Mouse (Mus musculus) hindlimb bud, embryonic 11.5 days (tissue): ENCODE measurements at regions not wholly inside any gene's neighbourhood (a gene's known extent, or its start where the extent isn't known, plus 50 kb on each side); places are given as distances from the start of the nearest gene placed in this dataset.

ENCODE experiments used
- DNase-seq: peaks from one replicate; pipeline ENCODE4 v3.0.0-alpha.2; 2012; ENCODE audit warnings: low read depth, low spot score; ENCODE audit errors: extremely low spot score

DNA sequence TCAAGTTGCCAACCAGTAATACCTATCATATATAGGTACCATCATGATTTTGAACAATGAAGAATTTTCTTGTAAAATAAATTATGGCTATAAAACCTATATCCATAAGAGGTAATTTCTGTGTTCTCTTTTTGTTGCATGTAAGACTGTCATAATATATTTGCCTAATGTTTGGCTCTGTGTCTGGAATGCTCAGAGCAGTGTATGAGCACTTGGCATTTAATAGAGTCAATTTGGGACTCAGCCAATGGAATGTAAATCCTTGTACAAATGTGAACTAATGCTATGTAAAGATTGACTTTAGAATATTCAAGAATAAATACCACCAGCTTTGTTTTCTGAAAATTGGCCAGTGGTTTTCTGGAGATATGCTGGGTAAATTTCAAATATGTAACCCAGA is 208.5 kb upstream of the Zic1 start:
- no peak for DNase-seq

DNA sequence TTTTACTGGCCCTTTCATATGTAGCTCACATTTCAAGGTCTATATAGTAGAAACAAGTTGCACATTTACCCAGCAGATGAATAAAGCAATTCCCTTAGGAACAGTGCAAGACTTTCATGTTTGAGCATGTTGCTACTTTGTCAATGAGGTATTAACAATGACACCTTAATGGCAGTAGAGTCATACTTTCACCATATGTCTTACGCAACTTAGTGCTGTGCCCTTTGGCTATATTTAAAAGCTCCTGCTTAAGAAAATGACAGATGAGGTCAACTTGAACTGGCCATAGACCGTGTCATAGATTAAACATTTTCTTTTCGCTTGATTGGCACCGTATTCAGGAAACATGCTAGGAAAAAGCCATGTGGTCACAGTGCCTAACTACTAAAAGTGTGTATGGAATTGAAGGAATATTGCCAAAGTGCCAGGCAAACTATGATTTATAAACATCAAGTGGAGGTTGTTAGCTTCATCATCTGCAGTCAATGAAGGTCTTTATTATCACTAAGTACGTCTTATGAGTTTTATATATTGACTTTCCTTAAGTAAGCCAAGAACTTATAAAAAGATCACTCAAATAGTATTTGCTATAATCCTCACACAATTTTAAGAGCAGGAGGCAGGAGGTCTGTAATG is 200.5 kb upstream of the Zic1 start:
- DNase-seq = peak; percentile 50

DNA sequence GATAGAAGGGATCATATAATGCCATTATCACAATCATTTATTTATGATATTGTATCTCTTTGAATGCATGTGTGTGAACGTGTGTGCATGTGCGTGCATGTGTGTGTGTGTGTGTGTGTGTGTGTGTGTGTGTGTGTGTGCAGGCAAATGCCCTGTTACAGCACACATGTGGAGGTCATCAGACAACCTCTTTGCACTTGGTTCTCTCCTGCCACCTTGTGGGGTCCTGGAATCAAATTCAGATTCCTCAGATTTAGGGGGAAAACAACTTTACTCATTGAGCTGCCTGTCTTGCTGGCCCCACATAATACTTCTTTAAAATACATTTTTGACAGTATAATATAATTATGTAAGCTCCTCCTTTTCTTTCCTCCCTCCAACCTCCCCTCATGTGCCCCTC is 195.7 kb upstream of the Zic1 start:
- DNase-seq = no peak

DNA sequence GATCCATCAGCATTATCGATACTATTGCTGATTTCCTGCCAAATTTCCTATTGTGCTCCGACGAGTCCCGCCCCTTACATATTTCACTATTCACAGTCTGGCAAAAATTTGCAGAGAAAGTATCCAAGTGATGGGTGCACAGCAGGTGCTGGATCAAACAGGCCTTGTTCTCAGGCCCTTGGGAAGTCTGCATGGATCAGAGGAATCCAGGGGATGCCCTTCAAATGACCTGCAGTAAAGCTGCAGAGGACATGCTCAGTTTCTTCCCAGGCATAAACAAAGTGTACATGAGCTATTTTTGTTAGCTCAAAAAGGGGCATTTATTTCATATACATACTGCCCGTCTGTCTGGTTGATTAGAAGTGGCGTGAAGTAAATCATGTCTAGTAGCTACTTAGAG is 194.2 kb upstream of the Zic1 start:
- no peak for DNase-seq

DNA sequence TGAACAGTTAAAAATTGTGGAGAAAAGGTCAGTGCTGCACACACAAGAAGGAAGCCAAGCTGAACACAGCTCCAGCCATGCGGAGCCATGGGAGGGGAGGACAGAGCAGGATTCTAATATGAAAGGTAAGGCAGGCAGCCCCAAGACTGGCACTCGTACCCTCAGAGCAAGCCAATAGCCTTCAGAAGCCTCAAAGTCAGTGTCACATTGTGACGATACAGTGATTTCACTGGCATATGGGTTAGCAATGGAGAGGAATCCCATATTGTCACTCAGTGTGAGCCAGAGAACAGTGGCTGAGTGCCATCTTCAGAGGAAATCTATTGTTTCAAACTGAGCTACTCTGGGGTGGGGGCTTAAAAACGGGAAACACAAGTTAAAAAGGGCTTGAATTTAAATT is 181.4 kb upstream of the Zic1 start:
- DNase-seq = no peak

DNA sequence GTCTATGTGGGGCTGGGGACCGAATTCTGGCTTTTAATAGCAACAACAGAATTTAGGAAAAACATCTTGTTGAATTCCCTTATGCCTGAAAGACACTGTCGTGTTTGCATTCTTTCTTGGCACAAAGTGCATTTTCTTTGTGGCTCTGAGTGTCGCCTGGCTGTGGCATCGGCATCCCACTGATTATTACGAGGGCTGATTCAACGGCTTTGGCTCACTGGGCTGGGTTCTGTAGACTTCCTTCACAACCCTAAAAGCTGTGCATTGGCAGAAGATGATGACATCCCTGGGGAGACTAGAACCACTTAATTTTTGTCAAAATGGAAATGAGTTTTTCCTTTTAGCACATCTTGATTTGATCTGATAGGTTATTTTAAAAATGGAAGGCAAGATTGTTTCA is 179.8 kb upstream of the Zic1 start:
- no peak for DNase-seq

- no peak for DNase-seq
These were observed 163.3 kb upstream of the Zic1 start for GRCm38 (mm10) chr9:91528838-91529475.

- no peak for DNase-seq
These were observed 162.8 kb upstream of the Zic1 start for GRCm38 (mm10) chr9:91528388-91528787.

- no peak for DNase-seq
These were observed 154.9 kb upstream of the Zic1 start for GRCm38 (mm10) chr9:91520521-91520920.

DNA sequence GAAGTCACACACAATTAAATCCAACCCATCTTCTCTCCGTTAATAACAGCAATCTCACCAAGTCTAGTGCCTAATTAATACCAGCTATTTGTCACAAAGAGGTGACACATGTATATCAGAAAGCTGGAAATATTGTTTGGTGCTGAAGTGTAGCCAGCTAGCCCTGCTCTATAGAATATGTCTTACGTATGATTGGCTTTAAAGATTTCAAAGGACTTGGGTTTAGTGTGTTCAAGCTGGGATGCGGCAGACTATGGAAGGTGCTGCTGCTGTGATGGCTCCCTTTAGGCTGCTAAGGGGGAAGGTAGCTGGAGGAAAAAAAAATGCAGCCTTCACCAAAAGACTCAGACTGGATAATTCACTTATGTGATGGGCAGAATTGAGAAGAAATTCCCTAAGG is 144.1 kb upstream of the Zic1 start:
- no peak for DNase-seq

DNA sequence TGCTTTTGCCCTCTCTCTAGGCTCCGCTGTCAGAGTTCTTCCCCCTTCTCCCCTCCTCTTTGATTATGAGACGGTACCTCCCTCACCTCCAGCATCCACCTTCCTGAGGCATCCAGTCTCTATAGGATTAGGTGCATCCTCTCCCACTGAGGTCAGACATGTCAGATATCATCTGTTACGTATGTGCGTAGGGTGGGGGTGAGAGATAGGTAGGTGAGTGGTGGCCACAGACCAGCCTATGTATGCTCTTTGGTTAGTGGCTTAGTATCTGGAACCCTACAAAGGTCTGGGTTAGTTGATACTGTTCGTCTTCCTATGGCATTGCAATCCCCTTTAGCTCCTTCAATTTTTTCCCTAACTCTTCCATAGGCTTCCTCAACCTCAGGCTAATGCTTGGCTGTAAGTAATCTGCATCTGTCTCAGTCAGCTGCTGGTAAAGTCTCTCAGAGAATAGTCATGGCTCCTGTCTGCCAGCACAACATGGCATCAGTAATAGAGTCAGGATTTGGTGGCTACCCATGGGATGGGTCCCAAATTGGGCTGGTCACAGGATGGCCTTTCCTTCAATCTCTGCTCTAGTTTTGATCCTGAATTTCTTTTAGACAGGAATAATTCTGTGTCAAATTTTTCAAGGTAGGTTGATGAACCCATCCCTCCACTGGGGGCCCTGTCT is 138.2 kb upstream of the Zic1 start:
- no peak for DNase-seq

DNA sequence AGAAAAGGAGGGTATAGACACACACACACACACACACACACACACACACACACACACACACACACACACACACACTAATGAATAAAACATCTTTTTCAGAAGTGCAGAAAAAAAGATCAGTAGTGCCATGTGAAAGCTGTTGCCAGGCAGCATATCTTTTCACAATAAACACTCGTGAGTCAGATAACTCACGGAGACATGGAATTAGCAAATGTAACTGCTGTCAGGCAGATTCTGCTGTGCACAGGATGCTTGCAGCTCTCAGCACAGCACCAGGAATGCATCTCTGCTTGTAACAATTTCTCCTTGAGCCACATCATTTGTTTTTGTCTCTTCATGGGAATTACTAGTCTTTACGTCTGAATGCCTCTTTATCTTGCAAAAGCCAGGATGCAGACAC is 111.0 kb upstream of the Zic1 start:
- DNase-seq = no peak

DNA sequence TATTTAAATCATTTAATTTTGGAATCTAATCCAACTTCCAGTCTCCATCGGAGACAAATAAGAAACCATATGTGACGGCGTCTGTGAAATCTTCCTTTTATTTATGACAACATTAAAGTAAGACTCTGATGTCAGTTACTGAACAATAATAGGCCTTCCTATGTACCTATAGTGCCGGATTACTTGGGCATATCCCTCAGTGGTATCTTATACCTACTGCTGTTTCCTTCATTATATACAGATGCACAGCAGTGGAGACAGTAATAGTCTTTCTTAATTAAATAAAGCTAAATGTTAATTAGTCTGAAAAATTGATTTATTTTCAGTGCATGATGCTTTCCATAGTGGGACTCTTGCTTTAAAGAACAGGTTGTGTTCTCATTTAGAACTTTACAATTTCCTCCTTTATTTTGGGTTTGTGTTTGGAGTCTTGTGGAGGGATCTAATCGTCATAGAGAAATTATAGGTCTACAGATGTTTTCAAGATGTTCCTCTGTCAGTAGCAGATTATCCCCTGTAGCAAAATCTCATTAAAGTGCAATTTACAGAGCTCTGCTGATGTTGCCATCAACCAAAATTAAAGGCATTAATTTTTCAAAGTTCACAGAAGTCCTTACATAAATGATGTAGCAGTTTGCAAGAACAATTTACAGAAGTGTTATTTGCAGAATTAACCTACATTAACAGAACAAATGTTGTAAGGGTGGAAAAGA is 97.3 kb upstream of the Zic1 start:
- no peak for DNase-seq

DNA sequence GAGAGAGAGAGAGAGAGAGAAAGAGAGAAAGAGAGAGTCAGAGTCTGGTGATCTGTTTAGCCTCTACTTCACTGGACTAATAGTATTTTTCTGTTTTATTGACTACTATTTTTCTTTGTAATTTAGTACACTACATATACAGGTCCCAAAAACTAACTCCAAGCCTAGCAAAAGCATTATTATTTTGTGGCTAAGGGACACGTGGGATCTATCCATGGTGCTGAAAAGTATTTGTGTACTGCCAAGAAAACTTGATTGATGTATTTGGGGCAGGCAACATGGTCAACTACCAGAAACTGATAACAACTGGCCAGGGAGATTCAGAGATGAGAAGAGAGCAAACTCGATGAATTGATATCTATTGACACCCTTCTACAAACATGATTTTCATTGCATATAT is 94.3 kb upstream of the Zic1 start:
- DNase-seq = peak; percentile 24

DNA sequence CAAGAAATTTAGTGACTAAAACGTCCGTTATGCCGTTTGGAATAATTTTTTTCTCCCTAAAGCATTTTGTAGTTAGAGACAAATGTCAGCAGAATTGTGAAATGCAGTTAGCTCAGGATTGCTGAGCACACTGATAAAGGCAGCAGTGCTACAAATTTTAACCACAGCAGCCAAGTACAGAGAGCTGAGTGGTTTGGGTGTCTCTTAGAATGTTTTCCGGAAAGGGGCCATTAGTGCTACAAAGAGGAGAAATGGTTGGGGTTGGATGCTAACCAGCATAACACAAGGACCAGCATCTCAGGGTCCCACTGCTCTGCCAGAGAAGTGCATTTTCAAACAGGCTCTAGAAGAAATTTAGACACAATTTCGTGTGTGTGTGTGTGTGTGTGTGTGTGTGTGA is 91.2 kb upstream of the Zic1 start:
- DNase-seq = no peak

- DNase-seq = no peak
These were observed 90.7 kb upstream of the Zic1 start for GRCm38 (mm10) chr9:91456253-91456823.

GRCm38 (mm10) chr9:91439106-91439505 is 73.5 kb upstream of the Zic1 start:
- no peak for DNase-seq
